Mouse (Mus musculus) lung, adult 2 months (tissue): ENCODE measurements around the gene Kank1.

Experiments used
- CTCF ChIP-seq: fragments of 200-500 bp; IDR thresholded peaks from 2 replicates; pipeline ENCODE4 v1.5.1; 2011; ENCODE audit warnings: mild to moderate bottlenecking, low read length, control low read depth; ENCODE audit not compliant: insufficient read depth
- POLR2A ChIP-seq: fragments of 200-500 bp; IDR thresholded peaks from 2 replicates; pipeline ENCODE4 v1.6.1; 2011; ENCODE audit warnings: low read depth, mild to moderate bottlenecking, control low read depth, low read length, borderline replicate concordance; ENCODE audit errors: extremely low read depth

- TF ChIP-seq POLR2A (no peak), CTCF (no peak)
Observed at GRCm38 (mm10) chr19:25380675-25381074, 143.9 kb downstream of the Kank1 start.
